Mouse (Mus musculus): ENCODE measurements around the gene Ppcs.

GRCm38 (mm10) chr4:119441836-119442235, 19.6 kb upstream of the Ppcs start:
- TF ChIP-seq CTCF (IDR thresholded peaks at IDR 0.05; ENCODE audit: low read depth, low read length) (no peak), POLR2A (IDR thresholded peaks at IDR 0.05; ENCODE audit: borderline replicate concordance, low read depth, low read length) (no peak)
